Mouse (Mus musculus): ENCODE measurements around the gene Ube2v1. TPM values are rescaled to one million over a fixed set of nuclear protein-coding genes. Genes with fewer than 3 reads are reported as not detected.
"Not testable (repeated sequence)": the region's sequence is repeated elsewhere in the genome, so short reads cannot be mapped to it uniquely, and the experiment has no call there.

The Ube2v1 gene
- polyA plus RNA-seq, 1 experiment from 2014 or later: 326 TPM

GRCm38 (mm10) chr2:167630421-167630820 is 1.5 kb downstream of the Ube2v1 start:
- ATAC-seq (ENCODE audit: low FRiP score, low read depth): no peak
- H3K4me1 ChIP-seq: peaks cover 62% of the 10 kb centered on the region
- 83% methylated on average over 5 of the region's 5 CpGs for WGBS

DNA sequence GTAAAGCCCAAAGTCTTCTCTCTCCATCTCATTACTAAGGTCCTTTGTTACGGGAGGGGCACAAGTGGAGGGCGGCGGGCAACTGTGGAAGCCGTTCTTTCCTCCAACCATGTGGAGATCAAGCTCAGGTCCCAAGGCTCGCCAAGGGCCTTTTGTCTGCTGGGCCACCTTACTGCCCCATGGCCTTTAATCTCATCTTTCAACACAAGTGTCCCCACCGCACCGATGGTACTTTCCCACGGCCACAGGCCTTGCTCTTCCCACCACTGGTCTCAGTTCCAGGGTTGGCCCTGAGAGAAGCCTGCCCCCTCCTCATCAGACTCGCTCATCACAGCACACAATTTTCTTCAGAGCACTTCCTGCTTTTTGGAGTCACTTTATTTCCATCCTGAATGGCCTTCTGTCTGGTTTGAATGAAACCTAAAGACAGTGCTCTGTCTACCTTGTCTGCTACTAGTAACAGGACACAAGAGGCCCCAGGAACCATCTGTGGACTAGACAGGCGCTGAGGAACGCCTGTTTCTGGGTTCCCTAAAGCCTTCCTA is 2.2 kb downstream of the Ube2v1 start:
- H3K36me3 ChIP-seq: peaks cover 11% of the 10 kb centered on the region; the same call in 1 of the 2 replicates
- WGBS: 78% methylated on average over 11 of the region's 11 CpGs
- no peaks in the 10 kb centered on the region for H3K9me3 ChIP-seq
- peak overlapping the region; percentile 90; the same call in 1 of the 2 replicates for H3K9ac ChIP-seq
- peaks cover 63% of the 10 kb centered on the region for H3K4me1 ChIP-seq
- H3K4me2 ChIP-seq (replicated peaks): peak overlapping the region; percentile 93
- H3K27ac ChIP-seq: no peak overlapping the region
- no peak overlapping the region for H3K4me3 ChIP-seq
- no peak for ATAC-seq (ENCODE audit: low FRiP score, low read depth)
- no peaks in the 10 kb centered on the region for H3K27me3 ChIP-seq (replicated peaks)

More at GRCm38 (mm10) chr2:167630421-167630820, 1.5 kb downstream of the Ube2v1 start:
- Histone ChIP-seq H3K4me2 (replicated peaks) (peak overlapping the region; percentile 93), H3K36me3 (peaks cover 11% of the 10 kb centered on the region; the same call in 1 of the 2 replicates), H3K27me3 (replicated peaks) (no peaks in the 10 kb centered on the region), H3K27ac (no peak overlapping the region), H3K4me3 (peak overlapping the region; percentile 95), H3K9me3 (no peaks in the 10 kb centered on the region), H3K9ac (peak overlapping the region; percentile 90)

GRCm38 (mm10) chr2:167628872-167629271 is 3.0 kb downstream of the Ube2v1 start:
- Histone ChIP-seq H3K4me1 (peaks cover 61% of the 10 kb centered on the region), H3K27me3 (replicated peaks) (no peaks in the 10 kb centered on the region), H3K27ac (no peak overlapping the region), H3K9ac (0 out of 2 replicates have a peak overlapping the region, but pooled peaks have one; percentile 23), H3K9me3 (no peaks in the 10 kb centered on the region), H3K36me3 (peaks cover 11% of the 10 kb centered on the region; the same call in 1 of the 2 replicates), H3K4me2 (replicated peaks) (peak overlapping the region; percentile 93; the same call in 1 of the 2 replicates), H3K4me3 (no peak overlapping the region)
- WGBS: 82% methylated on average over 4 of the region's 4 CpGs
- ATAC-seq (ENCODE audit: low FRiP score, low read depth): no peak

- Histone ChIP-seq H3K4me3 (no peak overlapping the region), H3K27me3 (replicated peaks) (no peaks in the 10 kb centered on the region), H3K36me3 (peaks cover 11% of the 10 kb centered on the region; the same call in 1 of the 2 replicates), H3K9ac (no peak overlapping the region), H3K4me1 (peaks cover 53% of the 10 kb centered on the region), H3K27ac (no peak overlapping the region), H3K4me2 (replicated peaks) (no peak overlapping the region), H3K9me3 (no peaks in the 10 kb centered on the region)
- WGBS: 89% methylated on average over 7 of the region's 7 CpGs
- no peak for ATAC-seq (ENCODE audit: low FRiP score, low read depth)
Measured at GRCm38 (mm10) chr2:167627019-167627418, 4.9 kb downstream of the Ube2v1 start.

GRCm38 (mm10) chr2:167625670-167626069 is 6.2 kb downstream of the Ube2v1 start:
- Histone ChIP-seq H3K9ac (no peak overlapping the region), H3K9me3 (no peaks in the 10 kb centered on the region), H3K36me3 (peaks cover 11% of the 10 kb centered on the region; the same call in 1 of the 2 replicates), H3K27me3 (replicated peaks) (no peaks in the 10 kb centered on the region), H3K4me1 (peaks cover 56% of the 10 kb centered on the region), H3K4me3 (no peak overlapping the region), H3K27ac (no peak overlapping the region), H3K4me2 (replicated peaks) (no peak overlapping the region)
- no peak for ATAC-seq (ENCODE audit: low FRiP score, low read depth)
- WGBS: 57% methylated on average over 2 of the region's 2 CpGs

GRCm38 (mm10) chr2:167624368-167625075 is 7.4 kb downstream of the Ube2v1 start:
- no peaks in the 10 kb centered on the region for H3K9me3 ChIP-seq
- peaks cover 11% of the 10 kb centered on the region; the same call in 1 of the 2 replicates for H3K36me3 ChIP-seq
- H3K4me1 ChIP-seq: peaks cover 44% of the 10 kb centered on the region
- H3K27ac ChIP-seq: no peak overlapping the region
- 97% methylated on average over 6 of the region's 6 CpGs for WGBS
- no peak overlapping the region for H3K9ac ChIP-seq
- H3K4me2 ChIP-seq (replicated peaks): no peak overlapping the region
- no peak for ATAC-seq (ENCODE audit: low FRiP score, low read depth)
- H3K4me3 ChIP-seq: no peak overlapping the region
- no peaks in the 10 kb centered on the region for H3K27me3 ChIP-seq (replicated peaks)

GRCm38 (mm10) chr2:167622965-167623364 is 8.9 kb downstream of the Ube2v1 start:
- no peak for ATAC-seq (ENCODE audit: low FRiP score, low read depth)
- H3K36me3 ChIP-seq: peaks cover 13% of the 10 kb centered on the region; the same call in 1 of the 2 replicates
- H3K9ac ChIP-seq: no peak overlapping the region
- H3K27me3 ChIP-seq (replicated peaks): no peaks in the 10 kb centered on the region
- WGBS: 91% methylated on average over 5 of the region's 5 CpGs
- no peak overlapping the region for H3K4me3 ChIP-seq
- no peaks in the 10 kb centered on the region for H3K9me3 ChIP-seq
- H3K27ac ChIP-seq: no peak overlapping the region
- peaks cover 34% of the 10 kb centered on the region for H3K4me1 ChIP-seq
- no peak overlapping the region for H3K4me2 ChIP-seq (replicated peaks)

- Histone ChIP-seq H3K4me1 (peaks cover 28% of the 10 kb centered on the region), H3K27me3 (replicated peaks) (no peaks in the 10 kb centered on the region), H3K9me3 (no peaks in the 10 kb centered on the region), H3K9ac (no peak overlapping the region), H3K36me3 (peaks cover 13% of the 10 kb centered on the region), H3K27ac (no peak overlapping the region), H3K4me3 (no peak overlapping the region), H3K4me2 (replicated peaks) (no peak overlapping the region)
- ATAC-seq (ENCODE audit: low FRiP score, low read depth): no peak
- WGBS: 92% methylated on average over 13 of the region's 13 CpGs
Measured at GRCm38 (mm10) chr2:167622352-167622751, 9.5 kb downstream of the Ube2v1 start.

- no peak for ATAC-seq (ENCODE audit: low FRiP score, low read depth)
- peaks cover 24% of the 10 kb centered on the region for H3K4me1 ChIP-seq
- H3K27ac ChIP-seq: no peak overlapping the region
- no peaks in the 10 kb centered on the region for H3K27me3 ChIP-seq (replicated peaks)
- H3K9me3 ChIP-seq: no peaks in the 10 kb centered on the region
- WGBS: 95% methylated on average over 9 of the region's 9 CpGs
- no peak overlapping the region for H3K9ac ChIP-seq
- H3K4me2 ChIP-seq (replicated peaks): no peak overlapping the region
- peaks cover 16% of the 10 kb centered on the region for H3K36me3 ChIP-seq
- H3K4me3 ChIP-seq: no peak overlapping the region
Measured at GRCm38 (mm10) chr2:167621255-167622087, 10.4 kb downstream of the Ube2v1 start.

GRCm38 (mm10) chr2:167617472-167617871 is 14.4 kb downstream of the Ube2v1 start:
- peaks cover 16% of the 10 kb centered on the region; the same call in 1 of the 2 replicates for H3K4me1 ChIP-seq
- peaks cover 53% of the 10 kb centered on the region for H3K36me3 ChIP-seq
- no peak overlapping the region for H3K4me3 ChIP-seq
- no peak overlapping the region for H3K4me2 ChIP-seq (replicated peaks)
- peaks cover 3% of the 10 kb centered on the region; the same call in 1 of the 2 replicates for H3K9me3 ChIP-seq
- no peaks in the 10 kb centered on the region for H3K27me3 ChIP-seq (replicated peaks)
- H3K27ac ChIP-seq: no peak overlapping the region
- no peak for ATAC-seq (ENCODE audit: low FRiP score, low read depth)
- 74% methylated on average over 4 of the region's 4 CpGs for WGBS
- H3K9ac ChIP-seq: no peak overlapping the region

DNA sequence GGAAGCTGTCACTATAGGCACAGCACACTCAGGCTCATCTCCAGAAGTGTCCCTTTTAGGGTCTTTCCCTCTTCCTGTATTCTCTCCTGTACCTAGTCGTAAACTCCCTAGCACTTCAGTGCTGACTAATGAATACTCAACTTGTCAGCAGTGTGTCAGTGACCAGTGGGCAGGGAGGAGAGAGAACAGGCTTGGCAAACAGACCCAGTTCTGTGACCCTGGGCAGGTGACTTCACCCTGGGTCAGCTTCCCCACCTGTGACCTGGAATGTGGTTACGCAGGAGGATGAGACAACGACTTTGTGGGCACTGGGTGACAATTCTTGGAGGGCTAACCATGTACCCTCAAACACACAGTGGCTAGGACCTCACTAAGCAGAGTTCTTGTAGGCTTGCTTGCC is 14.9 kb downstream of the Ube2v1 start:
- no peak overlapping the region for H3K4me2 ChIP-seq (replicated peaks)
- H3K27me3 ChIP-seq (replicated peaks): no peaks in the 10 kb centered on the region
- no peak overlapping the region for H3K4me3 ChIP-seq
- peaks cover 12% of the 10 kb centered on the region; the same call in 1 of the 2 replicates for H3K4me1 ChIP-seq
- WGBS: 92% methylated on average over 3 of the region's 3 CpGs
- H3K36me3 ChIP-seq: peaks cover 56% of the 10 kb centered on the region
- no peak overlapping the region for H3K27ac ChIP-seq
- peaks cover 3% of the 10 kb centered on the region; the same call in 1 of the 2 replicates for H3K9me3 ChIP-seq
- ATAC-seq (ENCODE audit: low FRiP score, low read depth): no peak
- no peak overlapping the region for H3K9ac ChIP-seq

DNA sequence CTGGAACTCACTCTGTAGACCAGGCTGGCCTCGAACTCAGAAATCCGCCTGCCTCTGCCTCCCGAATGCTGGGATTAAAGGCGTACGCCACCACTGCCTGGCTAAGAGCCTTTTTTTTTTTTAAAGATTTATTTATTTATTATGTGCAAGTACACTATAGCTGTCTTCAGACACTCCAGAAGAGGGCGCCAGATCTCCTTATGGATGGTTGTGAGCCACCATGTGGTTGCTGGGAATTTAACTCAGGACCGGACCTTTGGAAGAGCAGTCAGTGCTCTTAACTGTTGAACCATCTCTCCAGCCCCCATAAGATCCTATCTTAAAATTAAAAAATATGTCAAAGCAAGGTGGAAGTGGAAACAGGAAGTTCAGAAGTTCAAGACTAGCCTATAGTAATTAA is 18.6 kb downstream of the Ube2v1 start:
- H3K4me1 ChIP-seq; H3K4me3 ChIP-seq; ATAC-seq (ENCODE audit: low FRiP score, low read depth); H3K4me2 ChIP-seq (replicated peaks); H3K9ac ChIP-seq; H3K27ac ChIP-seq; H3K9me3 ChIP-seq; H3K27me3 ChIP-seq (replicated peaks): not testable (repeated sequence)
- H3K36me3 ChIP-seq: peaks cover 80% of the 10 kb centered on the region
- 96% methylated on average over 7 of the region's 7 CpGs for WGBS

All from neural tube, embryonic 12.5 days (tissue).